Mouse (Mus musculus) forebrain, embryonic 14.5 days (tissue): ENCODE measurements around the gene Sorl1. TPM values are rescaled to one million over a fixed set of nuclear protein-coding genes. Genes with fewer than 3 reads are reported as not detected.

Experiments
- ATAC-seq: fragments of 200-750 bp; cut with Nextera tagmentation; 2 replicates; pipeline ENCODE4 v1.8.0; 2017; ENCODE audit warnings: mild to moderate bottlenecking, moderate library complexity
- DNase-seq: peaks from one replicate; pipeline ENCODE4 v3.0.0-alpha.2; 2015; ENCODE audit warnings: low spot score
- H3K27ac ChIP-seq: fragments of 300-500 bp; sonication (generic); 2 replicates; pipeline ENCODE4 v1.5.1; 2014; ENCODE audit warnings: low read depth, mild to moderate bottlenecking, control low read depth, low read length, moderate library complexity
- H3K27me3 ChIP-seq: fragments of 300-500 bp; sonication (generic); replicated peaks from 2 replicates; pipeline ENCODE4 v1.6.1; 2014; ENCODE audit warnings: low read length, control low read depth, mixed read lengths; ENCODE audit not compliant: control insufficient read depth, insufficient read depth
- H3K36me3 ChIP-seq: fragments of 300-500 bp; sonication (generic); 2 replicates; pipeline ENCODE4 v1.6.1; 2014; ENCODE audit warnings: low read length, control low read depth; ENCODE audit not compliant: control insufficient read depth, insufficient read depth
- H3K4me1 ChIP-seq: fragments of 300-500 bp; sonication (generic); 2 replicates; pipeline ENCODE4 v1.6.1; 2014; ENCODE audit warnings: antibody characterized with exemption, low read length, control low read depth; ENCODE audit not compliant: control insufficient read depth, insufficient read depth
- H3K4me2 ChIP-seq: fragments of 300-500 bp; sonication (generic); 2 replicates; pipeline ENCODE4 v1.6.1; 2014; ENCODE audit warnings: mild to moderate bottlenecking, control low read depth, low read length
- H3K4me3 ChIP-seq: fragments of 300-500 bp; sonication (generic); 2 replicates; pipeline ENCODE4 v1.5.1; 2014; ENCODE audit warnings: low read depth, low read length, control low read depth
- H3K9ac ChIP-seq: fragments of 300-500 bp; sonication (generic); 2 replicates; pipeline ENCODE4 v1.6.1; 2014; ENCODE audit warnings: mild to moderate bottlenecking, low read length, control low read depth, moderate library complexity
- H3K9me3 ChIP-seq: fragments of 300-500 bp; sonication (generic); replicated peaks from 2 replicates; pipeline ENCODE4 v1.6.1; 2016; ENCODE audit warnings: low read length, control low read depth, mixed read lengths; ENCODE audit not compliant: control insufficient read depth
- WGBS: fragments of 180-500 bp; shearing (Covaris S2); extraction: QIAGEN DNeasy Blood & Tissue Kit; methylation state at CpG from one replicate; pipeline ENCODE4 v1.1.7; 2014; 5-methylcytosine and 5-hydroxymethylcytosine counted together
- polyA plus RNA-seq: library from polyadenylated mRNA; unstranded; fragments of >200 nt; fragmentation: Nextera tagmentation; extraction: Ambion mirVana; gene quantifications from 2 replicates; pipeline ENCODE4 v1.2.1, GENCODE M21; 2014

The Sorl1 gene
- polyA plus RNA-seq, 1 experiment from 2014 or later = 10.8 TPM

DNA sequence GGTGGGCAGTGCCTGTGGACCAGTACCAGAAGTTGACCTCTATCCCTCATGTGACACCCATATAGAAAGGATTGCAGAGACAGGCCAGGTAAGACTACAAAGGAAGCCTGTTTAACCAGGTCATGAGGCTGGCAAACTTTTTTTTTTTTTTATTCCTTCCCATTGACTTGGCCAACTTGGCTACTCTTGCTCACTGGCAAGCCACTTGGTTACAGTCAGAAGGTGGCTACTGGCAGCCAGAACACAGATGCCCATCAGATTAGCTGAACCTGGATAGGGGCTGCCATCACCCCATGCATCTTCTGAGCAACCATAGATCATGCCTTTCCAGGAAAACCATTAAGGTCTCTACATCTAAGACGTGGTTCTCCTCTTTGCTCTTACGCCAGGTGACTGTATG is 31.3 kb downstream of the Sorl1 start:
- ATAC-seq (no peak), DNase-seq (no peak)
- Histone ChIP-seq H3K36me3 (peaks cover 18% of the 10 kb centered on the region), H3K27ac (no peak overlapping the region), H3K4me3 (no peak overlapping the region), H3K27me3 (no peaks in the 10 kb centered on the region), H3K4me2 (no peak overlapping the region), H3K9ac (no peak overlapping the region), H3K4me1 (peaks cover 5% of the 10 kb centered on the region), H3K9me3 (no peaks in the 10 kb centered on the region)
- WGBS = 91% methylated on average over 2 of the region's 2 CpGs

DNA sequence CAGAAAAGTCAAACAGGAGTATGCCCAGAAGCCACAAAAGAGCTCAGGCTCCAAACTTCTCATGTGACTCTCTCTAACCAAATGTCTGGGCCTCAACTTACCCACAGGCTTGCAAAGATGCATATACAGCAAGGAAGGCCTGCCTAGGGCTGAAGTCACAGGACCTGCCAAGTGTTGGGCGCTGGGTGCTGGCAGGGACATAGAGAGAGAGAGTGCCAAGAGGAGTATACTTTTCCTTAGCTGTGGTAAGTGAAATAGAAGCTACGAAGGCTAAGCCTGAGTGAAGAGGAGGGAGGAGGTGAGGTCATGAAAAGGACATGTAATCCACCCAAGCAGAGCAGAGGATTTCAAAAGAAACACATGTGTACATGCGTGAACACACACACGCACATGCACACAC is 32.5 kb downstream of the Sorl1 start:
- DNase-seq (no peak), ATAC-seq (no peak)
- WGBS = 97% methylated on average over 4 of the region's 4 CpGs
- H3K4me2 ChIP-seq = no peak overlapping the region
- H3K9ac ChIP-seq = no peak overlapping the region
- H3K36me3 ChIP-seq = peaks cover 18% of the 10 kb centered on the region
- H3K4me3 ChIP-seq = no peak overlapping the region
- H3K27ac ChIP-seq = no peak overlapping the region
- no peaks in the 10 kb centered on the region for H3K9me3 ChIP-seq
- H3K4me1 ChIP-seq = peaks cover 5% of the 10 kb centered on the region
- H3K27me3 ChIP-seq = no peaks in the 10 kb centered on the region

DNA sequence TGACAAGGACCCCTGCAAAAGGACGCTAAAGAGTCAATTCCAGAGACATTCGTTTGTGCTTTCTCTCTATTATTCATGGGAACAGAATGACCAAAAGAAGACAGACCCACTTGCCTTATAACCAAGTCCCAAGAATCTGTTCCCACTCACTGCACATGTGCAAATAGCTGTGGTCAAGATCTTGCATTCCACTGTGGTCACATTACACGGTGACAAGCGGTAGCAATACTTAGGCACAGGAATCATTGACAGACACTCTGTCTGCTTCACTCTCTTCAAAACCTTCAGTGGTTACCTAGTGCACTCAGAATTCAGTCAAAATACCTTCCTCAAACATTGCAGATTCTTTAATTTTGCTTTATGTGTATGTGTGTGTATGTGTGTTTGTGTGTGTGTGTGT is 36.2 kb downstream of the Sorl1 start:
- DNase-seq (no peak), ATAC-seq (no peak)
- H3K4me2 ChIP-seq = no peak overlapping the region
- H3K36me3 ChIP-seq = peaks cover 18% of the 10 kb centered on the region; the same call in 1 of the 2 replicates
- WGBS = 89% methylated on average over 4 of the region's 4 CpGs
- no peak overlapping the region for H3K4me3 ChIP-seq
- no peak overlapping the region for H3K27ac ChIP-seq
- H3K9ac ChIP-seq = no peak overlapping the region
- no peaks in the 10 kb centered on the region for H3K4me1 ChIP-seq
- H3K9me3 ChIP-seq = no peaks in the 10 kb centered on the region
- no peaks in the 10 kb centered on the region for H3K27me3 ChIP-seq

- H3K4me1 ChIP-seq = no peaks in the 10 kb centered on the region
- H3K9ac ChIP-seq = no peak overlapping the region
- peaks cover 15% of the 10 kb centered on the region; the same call in 1 of the 2 replicates for H3K36me3 ChIP-seq
- H3K9me3 ChIP-seq = no peaks in the 10 kb centered on the region
- DNase-seq = no peak
- no peak overlapping the region for H3K4me2 ChIP-seq
- H3K27ac ChIP-seq = no peak overlapping the region
- 94% methylated on average over 13 of the region's 13 CpGs for WGBS
- ATAC-seq = no peak
- H3K27me3 ChIP-seq = no peaks in the 10 kb centered on the region
- H3K4me3 ChIP-seq = no peak overlapping the region
Observed at GRCm38 (mm10) chr9:42085970-42086369, 38.1 kb downstream of the Sorl1 start.

DNA sequence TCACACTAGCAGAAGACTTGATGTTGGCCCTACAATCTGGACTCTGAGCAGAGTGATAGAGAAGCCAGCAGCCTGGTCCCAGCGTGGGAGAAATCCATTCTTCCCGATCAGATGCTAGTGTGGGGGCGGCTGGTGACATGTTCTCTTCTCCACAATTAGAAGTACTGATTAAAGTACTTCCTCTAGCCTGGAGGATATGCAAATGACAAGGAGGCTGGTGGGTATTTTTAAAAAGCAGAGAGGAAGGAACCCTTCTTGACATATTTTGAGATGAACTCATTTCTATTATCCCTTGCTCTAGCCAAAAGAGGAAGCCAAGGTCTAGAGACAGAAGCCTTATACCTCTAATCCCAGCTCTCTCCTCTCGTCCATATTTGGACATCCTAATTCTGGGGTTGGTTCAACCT is 40.4 kb downstream of the Sorl1 start:
- no peak overlapping the region for H3K9ac ChIP-seq
- H3K27me3 ChIP-seq = no peaks in the 10 kb centered on the region
- ATAC-seq (no peak), DNase-seq (no peak)
- H3K4me1 ChIP-seq = no peaks in the 10 kb centered on the region
- H3K4me3 ChIP-seq = no peak overlapping the region
- H3K36me3 ChIP-seq = 0 out of 2 replicates have a peak, but pooled peaks cover 10% of the 10 kb centered on the region
- H3K4me2 ChIP-seq = no peak overlapping the region
- no peak overlapping the region for H3K27ac ChIP-seq
- no peaks in the 10 kb centered on the region for H3K9me3 ChIP-seq
- WGBS = 92% methylated on average over 4 of the region's 4 CpGs

DNA sequence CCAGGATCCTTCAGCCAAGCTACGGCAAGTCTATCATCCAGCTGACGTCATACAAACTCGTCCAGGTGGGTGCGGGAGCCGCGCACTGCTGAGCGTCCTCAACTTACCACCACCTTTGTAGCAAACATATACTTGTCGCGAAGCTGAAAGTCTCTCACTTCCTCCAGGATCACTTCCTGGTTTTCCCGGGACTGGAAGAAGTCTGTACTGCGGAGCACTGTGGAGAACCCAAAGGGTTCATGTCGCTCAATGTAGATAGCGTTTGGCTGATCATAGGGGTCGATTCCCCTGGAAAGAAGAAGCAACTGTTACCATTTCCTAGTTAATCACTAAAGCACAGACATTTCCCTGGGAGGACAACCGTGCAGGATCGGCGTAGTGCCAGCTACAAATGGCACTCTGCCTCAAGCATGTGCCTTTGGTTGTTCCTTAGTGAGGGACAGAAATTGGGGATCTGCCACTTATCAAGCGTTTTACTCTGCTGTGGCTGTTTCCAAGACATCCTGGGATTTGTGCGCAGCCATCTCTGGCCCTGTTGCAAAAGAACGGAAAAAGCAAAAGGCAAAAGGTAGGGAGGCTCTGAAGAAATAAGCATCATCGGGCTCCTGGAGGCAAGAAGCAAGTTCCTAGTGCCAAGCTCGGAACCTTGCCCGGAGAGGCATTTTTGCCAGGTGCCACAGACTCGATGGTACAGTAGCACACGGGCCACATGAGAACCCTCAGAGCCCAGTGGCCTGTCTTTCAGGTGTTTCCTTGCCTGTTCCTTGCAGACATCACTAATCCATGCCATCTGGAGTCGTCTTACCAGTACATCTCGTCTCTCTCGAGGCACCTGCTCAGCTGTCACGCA is 42.2 kb downstream of the Sorl1 start:
- no peaks in the 10 kb centered on the region for H3K27me3 ChIP-seq
- no peaks in the 10 kb centered on the region for H3K4me1 ChIP-seq
- ATAC-seq (no peak), DNase-seq (no peak)
- H3K36me3 ChIP-seq = 0 out of 2 replicates have a peak, but pooled peaks cover 10% of the 10 kb centered on the region
- WGBS = 93% methylated on average over 29 of the region's 29 CpGs
- no peak overlapping the region for H3K9ac ChIP-seq
- H3K4me3 ChIP-seq = no peak overlapping the region
- H3K9me3 ChIP-seq = no peaks in the 10 kb centered on the region
- no peak overlapping the region for H3K27ac ChIP-seq
- no peak overlapping the region for H3K4me2 ChIP-seq

DNA sequence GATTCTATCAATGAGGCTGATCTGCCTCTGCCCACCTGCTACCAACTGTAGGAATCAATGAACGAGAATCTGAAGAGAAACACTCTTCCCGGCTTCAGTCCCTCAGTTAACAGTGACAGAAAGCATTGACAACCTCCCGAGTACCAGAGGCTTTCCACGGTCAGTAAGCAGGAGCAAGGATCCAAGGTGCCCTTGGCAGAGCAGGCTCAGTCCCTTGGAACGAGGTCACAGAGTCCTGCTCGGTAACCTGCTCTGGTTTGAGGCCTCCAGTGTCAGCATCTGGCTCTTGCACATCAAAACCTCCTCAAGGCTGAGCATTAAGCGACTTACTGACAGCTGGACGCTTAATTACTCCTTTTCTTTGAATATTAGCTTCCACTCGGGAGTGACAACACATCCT is 43.4 kb downstream of the Sorl1 start:
- Histone ChIP-seq H3K4me2 (no peak overlapping the region), H3K27me3 (no peaks in the 10 kb centered on the region), H3K36me3 (0 out of 2 replicates have a peak, but pooled peaks cover 10% of the 10 kb centered on the region), H3K9me3 (no peaks in the 10 kb centered on the region), H3K9ac (no peak overlapping the region), H3K4me1 (no peaks in the 10 kb centered on the region), H3K4me3 (no peak overlapping the region), H3K27ac (no peak overlapping the region)
- 73% methylated on average over 9 of the region's 9 CpGs for WGBS
- DNase-seq (no peak), ATAC-seq (no peak)

DNA sequence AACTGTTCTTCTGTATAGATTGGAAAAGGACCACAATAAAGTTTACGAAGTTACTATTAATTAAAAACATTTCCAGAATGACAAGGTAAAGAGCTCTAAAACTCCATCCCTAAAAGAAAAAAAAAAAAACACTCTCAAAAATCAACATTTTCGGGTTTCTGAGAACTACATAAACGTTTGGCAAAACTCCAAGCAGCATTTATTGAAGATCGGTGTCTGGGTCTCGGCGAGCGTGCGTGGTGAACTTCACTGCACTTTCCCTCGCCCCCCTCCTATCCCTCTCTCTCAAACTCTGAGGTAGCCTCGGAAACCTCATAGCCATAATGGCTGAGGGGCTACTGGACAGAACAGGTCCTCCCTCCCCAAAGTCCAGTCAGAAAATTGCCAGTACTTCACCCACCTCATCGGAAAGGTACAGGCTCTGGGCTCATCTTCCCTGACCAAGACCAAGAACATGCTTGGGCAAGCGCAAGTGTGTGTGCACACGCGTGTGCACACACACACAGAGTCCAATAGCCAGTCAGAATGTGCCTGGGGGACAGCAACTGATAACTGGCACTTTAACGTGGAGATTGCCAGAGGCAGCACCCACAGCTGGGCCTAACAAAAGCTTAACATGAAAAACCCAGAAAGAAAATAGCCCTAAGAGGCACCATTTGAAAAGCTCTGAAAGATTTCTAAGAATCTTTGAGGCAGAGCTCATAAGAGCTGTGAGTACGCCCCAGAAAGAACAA is 46.8 kb downstream of the Sorl1 start:
- Histone ChIP-seq H3K36me3 (0 out of 2 replicates have a peak, but pooled peaks cover 9% of the 10 kb centered on the region), H3K4me1 (no peaks in the 10 kb centered on the region), H3K4me3 (no peak overlapping the region), H3K4me2 (no peak overlapping the region), H3K9me3 (no peaks in the 10 kb centered on the region), H3K9ac (no peak overlapping the region), H3K27me3 (no peaks in the 10 kb centered on the region), H3K27ac (no peak overlapping the region; the same call in 1 of the 2 replicates)
- DNase-seq = no peak
- ATAC-seq = no peak
- 83% methylated on average over 16 of the region's 16 CpGs for WGBS
